Mouse (Mus musculus) heart, embryonic 16.5 days (tissue): ENCODE results near the gene Sh3gl1. TPM values are rescaled to one million over a fixed set of nuclear protein-coding genes. Genes with fewer than 3 reads are reported as not detected.

ENCODE experiments used
- ATAC-seq: fragments of 200-750 bp; cut with Nextera tagmentation; replicated peaks from 2 replicates; pipeline ENCODE4 v1.8.0; 2017; ENCODE audit warnings: moderate number of reproducible peaks; ENCODE audit not compliant: insufficient read depth, low FRiP score; ENCODE audit errors: extremely low read depth
- H3K27ac ChIP-seq: fragments of 300-500 bp; sonication (generic); 2 replicates; pipeline ENCODE4 v1.5.1; 2014; ENCODE audit warnings: mild to moderate bottlenecking, low read length, control low read depth, moderate library complexity
- H3K27me3 ChIP-seq: fragments of 300-500 bp; sonication (generic); 2 replicates; pipeline ENCODE4 v1.6.1; 2014; ENCODE audit warnings: low read length, mixed read lengths; ENCODE audit not compliant: control insufficient read depth, insufficient read depth
- H3K36me3 ChIP-seq: fragments of 300-500 bp; sonication (generic); 2 replicates; pipeline ENCODE4 v1.6.1; 2014; ENCODE audit not compliant: control insufficient read depth, insufficient read depth
- H3K4me1 ChIP-seq: fragments of 300-500 bp; sonication (generic); 2 replicates; pipeline ENCODE4 v1.6.1; 2014; ENCODE audit warnings: low read length, mixed read lengths; ENCODE audit not compliant: control insufficient read depth, insufficient read depth
- H3K4me2 ChIP-seq: fragments of 300-500 bp; sonication (generic); 2 replicates; pipeline ENCODE4 v1.6.1; 2014; ENCODE audit warnings: low read depth, mild to moderate bottlenecking, control low read depth, low read length
- H3K4me3 ChIP-seq: fragments of 300-500 bp; sonication (generic); 2 replicates; pipeline ENCODE4 v1.5.1; 2014; ENCODE audit warnings: mild to moderate bottlenecking, control low read depth, low read length
- H3K9ac ChIP-seq: fragments of 300-500 bp; sonication (generic); 2 replicates; pipeline ENCODE4 v1.6.1; 2014; ENCODE audit warnings: low read length, control low read depth
- H3K9me3 ChIP-seq: fragments of 300-500 bp; sonication (generic); replicated peaks from 2 replicates; pipeline ENCODE4 v1.6.1; 2016; ENCODE audit warnings: low read length; ENCODE audit not compliant: control insufficient read depth
- WGBS: fragments of 180-500 bp; shearing (Covaris S2); extraction: QIAGEN DNeasy Blood & Tissue Kit; methylation state at CpG from one replicate; pipeline ENCODE4 v1.1.7; 2014; 5-methylcytosine and 5-hydroxymethylcytosine counted together
- polyA plus RNA-seq: library from polyadenylated mRNA; unstranded; fragments of >200 nt; fragmentation: Nextera tagmentation; extraction: Ambion mirVana; gene quantifications from 2 replicates; pipeline ENCODE4 v1.2.1, GENCODE M21; 2015

The Sh3gl1 gene
- polyA plus RNA-seq, 1 experiment from 2014 or later: 81.1 TPM

GRCm38 (mm10) chr17:55969560-55969959, 66.9 kb downstream of the Sh3gl1 start:
- Histone ChIP-seq H3K27me3 (peaks cover 19% of the 10 kb centered on the region), H3K27ac (no peak overlapping the region), H3K9me3 (no peaks in the 10 kb centered on the region), H3K36me3 (peaks cover 16% of the 10 kb centered on the region), H3K9ac (no peak overlapping the region), H3K4me1 (peaks cover 15% of the 10 kb centered on the region), H3K4me2 (peak overlapping the region; percentile 10; the same call in 1 of the 2 replicates), H3K4me3 (no peak overlapping the region)
- WGBS: 47% methylated on average over 14 of the region's 14 CpGs
- no peak for ATAC-seq

- Histone ChIP-seq H3K4me1 (peaks cover 15% of the 10 kb centered on the region), H3K9ac (no peak overlapping the region), H3K27me3 (peaks cover 19% of the 10 kb centered on the region), H3K36me3 (peaks cover 16% of the 10 kb centered on the region), H3K27ac (0 out of 2 replicates have a peak overlapping the region, but pooled peaks have one; percentile 25), H3K9me3 (no peaks in the 10 kb centered on the region), H3K4me2 (no peak overlapping the region), H3K4me3 (no peak overlapping the region)
- WGBS: 31% methylated on average over 7 of the region's 7 CpGs
- peak; percentile 20; the same call in 1 of the 2 replicates for ATAC-seq
Measured at GRCm38 (mm10) chr17:55968210-55968609, 68.2 kb downstream of the Sh3gl1 start.

GRCm38 (mm10) chr17:55967186-55967585, 69.2 kb downstream of the Sh3gl1 start:
- peaks cover 18% of the 10 kb centered on the region for H3K36me3 ChIP-seq
- no peak overlapping the region for H3K4me3 ChIP-seq
- no peaks in the 10 kb centered on the region for H3K9me3 ChIP-seq
- H3K27me3 ChIP-seq: peaks cover 13% of the 10 kb centered on the region; the same call in 1 of the 2 replicates
- WGBS: 91% methylated on average over 4 of the region's 4 CpGs
- no peak overlapping the region for H3K4me2 ChIP-seq
- ATAC-seq: no peak
- peaks cover 15% of the 10 kb centered on the region for H3K4me1 ChIP-seq
- H3K27ac ChIP-seq: no peak overlapping the region
- H3K9ac ChIP-seq: no peak overlapping the region

Other genes with a start within 250 kb of the Sh3gl1 start
- 6.1 and 7.0 TPM in 2 replicates for gene Zfp119a, start 157.7 kb downstream of the Sh3gl1 start, polyA plus RNA-seq
- 9.2 and 10.1 TPM in 2 replicates for gene Zfp959, start 144.5 kb downstream of the Sh3gl1 start, polyA plus RNA-seq
- gene Zfp119b, start 87.1 kb downstream of the Sh3gl1 start, polyA plus RNA-seq: 4.9 and 6.5 TPM in 2 replicates
- gene Ebi3, start 84.0 kb downstream of the Sh3gl1 start, polyA plus RNA-seq: 1.4 and 1.7 TPM in 2 replicates
- 18.4 and 19.3 TPM in 2 replicates for gene Yju2, start 77.5 kb downstream of the Sh3gl1 start, polyA plus RNA-seq
- 6.6 and 6.9 TPM in 2 replicates for gene Shd, start 66.2 kb downstream of the Sh3gl1 start, polyA plus RNA-seq
- gene Fsd1, start 50.1 kb downstream of the Sh3gl1 start, polyA plus RNA-seq: 2.3 and 3.5 TPM in 2 replicates
- 16.6 and 17.9 TPM in 2 replicates for gene Stap2, start 31.1 kb downstream of the Sh3gl1 start, polyA plus RNA-seq
- 77.4 and 78.0 TPM in 2 replicates for gene Mpnd, start 30.9 kb downstream of the Sh3gl1 start, polyA plus RNA-seq
- 12.1 and 12.7 TPM in 2 replicates for gene Chaf1a, start 3.8 kb upstream of the Sh3gl1 start, polyA plus RNA-seq
- gene Ubxn6, start 38.4 kb upstream of the Sh3gl1 start, polyA plus RNA-seq: 44.9 and 46.2 TPM in 2 replicates
- 82.7 and 88.3 TPM in 2 replicates for gene Hdgfl2, start 43.0 kb upstream of the Sh3gl1 start, polyA plus RNA-seq
- 1.7 TPM in 2 replicates for gene Plin4, start 73.2 kb upstream of the Sh3gl1 start, polyA plus RNA-seq
- 1.6 and 2.7 TPM in 2 replicates for gene Plin5, start 81.0 kb upstream of the Sh3gl1 start, polyA plus RNA-seq
- gene Lrg1, start 85.4 kb upstream of the Sh3gl1 start, polyA plus RNA-seq: 2.0 and 2.4 TPM in 2 replicates
- gene Sema6b, start 103.7 kb upstream of the Sh3gl1 start, polyA plus RNA-seq: 0.70 and 1.2 TPM in 2 replicates
- 8.2 and 9.0 TPM in 2 replicates for gene Tnfaip8l1, start 125.8 kb upstream of the Sh3gl1 start, polyA plus RNA-seq
- 69.9 and 75.1 TPM in 2 replicates for gene Mydgf, start 147.3 kb upstream of the Sh3gl1 start, polyA plus RNA-seq
- gene Dpp9, start 182.3 kb upstream of the Sh3gl1 start, polyA plus RNA-seq: 23.4 and 26.4 TPM in 2 replicates
- gene Fem1a, start 220.2 kb upstream of the Sh3gl1 start, polyA plus RNA-seq: 25.6 and 26.9 TPM in 2 replicates
- 7.6 and 8.6 TPM in 2 replicates for gene Ticam1, start 240.2 kb upstream of the Sh3gl1 start, polyA plus RNA-seq